Mouse (Mus musculus) bone marrow macrophage, adult 2 months (primary cell): Measurements from ENCODE around the gene Ssh2.

ENCODE experiments used
- CTCF ChIP-seq: IDR thresholded peaks from 2 replicates; pipeline ENCODE4 v1.5.1; 2012; ENCODE audit warnings: low read depth, mild to moderate bottlenecking, low read length, moderate library complexity
- POLR2A ChIP-seq: IDR thresholded peaks from 2 replicates; pipeline ENCODE4 v1.6.1; 2012; ENCODE audit warnings: mild to moderate bottlenecking, low read depth, low read length, borderline replicate concordance

DNA sequence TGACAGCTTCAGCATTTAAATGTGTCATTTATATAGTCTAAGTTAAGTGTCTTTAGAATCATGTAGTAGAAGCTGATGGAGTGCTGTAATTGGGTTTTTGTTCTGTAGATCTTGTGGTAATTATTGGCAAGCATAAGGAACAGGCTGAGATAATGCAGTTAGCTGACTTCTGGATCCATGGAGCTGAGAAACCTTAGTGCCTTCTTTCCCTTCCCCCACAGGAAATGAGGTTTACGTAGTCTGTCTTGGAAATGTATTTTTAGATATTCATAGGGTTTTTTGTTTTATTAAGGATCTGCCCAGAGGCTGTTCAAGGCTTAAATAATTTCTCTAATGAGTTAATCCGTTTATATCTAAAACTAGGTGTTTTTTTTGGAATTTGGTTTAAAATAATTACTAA, 26.8 kb downstream of the Ssh2 start:
- TF ChIP-seq CTCF (no peak), POLR2A (no peak)
